Mouse (Mus musculus) olfactory bulb, adult 2 months (tissue): ENCODE measurements around the gene Sox5.

Experiments
- CTCF ChIP-seq: fragments of 200-500 bp; IDR thresholded peaks from 2 replicates; pipeline ENCODE4 v1.5.1; 2012; ENCODE audit warnings: low read depth, mild to moderate bottlenecking, low read length, moderate library complexity; ENCODE audit not compliant: insufficient read depth
- POLR2A ChIP-seq: fragments of 200-500 bp; IDR thresholded peaks from 2 replicates; pipeline ENCODE4 v1.6.1; 2012; ENCODE audit warnings: mild to moderate bottlenecking, low read depth, low read length, moderate library complexity; ENCODE audit not compliant: insufficient read depth

DNA sequence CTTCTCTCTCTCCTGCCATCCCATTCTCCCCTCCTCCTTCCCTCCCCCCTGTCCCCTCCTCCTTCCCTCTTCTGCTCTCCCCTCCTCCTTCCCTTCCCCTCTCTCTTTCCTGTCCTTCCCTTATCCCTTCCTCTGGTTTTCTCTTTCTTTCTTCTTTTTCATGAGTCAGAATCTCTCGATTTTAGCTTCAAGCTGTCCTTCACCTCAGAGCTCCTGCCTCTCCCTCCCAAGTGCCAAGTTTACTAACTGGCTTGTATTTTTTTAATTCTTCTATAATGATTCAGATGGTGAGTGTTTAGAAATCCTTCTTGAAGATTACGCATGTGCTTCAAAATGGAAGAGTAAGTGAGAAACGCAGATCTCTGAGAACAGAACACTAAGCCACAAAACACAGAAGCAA lies 135.4 kb downstream of the Sox5 start:
- TF ChIP-seq POLR2A (no peak), CTCF (no peak)
